Mouse (Mus musculus): ENCODE results near the gene Tpo.

The Tpo gene

DNA sequence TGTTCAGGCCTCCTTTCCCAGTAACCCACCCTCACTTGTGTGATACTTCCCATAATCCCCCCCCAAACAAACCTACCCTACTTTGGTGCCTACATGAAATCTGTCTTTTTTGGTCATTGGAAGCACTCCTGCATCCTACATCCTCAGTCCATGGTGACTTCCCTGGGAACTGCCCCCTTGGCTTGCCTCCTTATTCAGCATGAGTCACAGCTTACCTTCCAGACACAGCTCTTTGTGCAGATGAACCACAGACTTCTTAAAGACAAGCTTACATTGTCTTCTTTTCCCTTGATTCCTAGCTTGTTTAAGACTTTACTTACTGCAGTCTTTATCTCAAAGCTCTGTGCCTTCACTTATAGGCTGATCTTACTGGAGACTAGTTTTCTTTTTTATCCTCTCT is 112.0 kb downstream of the Tpo start:
- DNase-seq (ENCODE audit: low read depth, low spot score) = no peak

DNA sequence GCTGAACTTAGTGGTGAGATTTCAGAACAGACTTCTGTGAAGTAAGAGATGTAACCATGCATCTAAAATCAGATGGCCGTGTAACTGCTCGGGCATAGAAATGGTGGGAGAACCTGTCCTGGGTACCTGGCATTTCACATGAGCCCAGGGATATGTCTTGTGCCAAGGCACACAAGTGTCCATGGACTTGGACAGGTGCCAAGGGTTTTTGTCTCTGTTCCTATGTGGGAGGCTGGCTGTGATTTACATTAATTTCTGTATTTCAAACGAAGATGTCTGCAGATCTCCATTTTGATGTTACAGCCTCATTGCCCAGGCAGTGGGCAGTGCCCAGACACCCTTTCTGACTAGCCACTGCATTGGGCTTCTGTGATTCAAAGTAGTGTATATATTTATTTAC is 115.3 kb downstream of the Tpo start:
- no peak for DNase-seq (ENCODE audit: low read depth, low spot score)

DNA sequence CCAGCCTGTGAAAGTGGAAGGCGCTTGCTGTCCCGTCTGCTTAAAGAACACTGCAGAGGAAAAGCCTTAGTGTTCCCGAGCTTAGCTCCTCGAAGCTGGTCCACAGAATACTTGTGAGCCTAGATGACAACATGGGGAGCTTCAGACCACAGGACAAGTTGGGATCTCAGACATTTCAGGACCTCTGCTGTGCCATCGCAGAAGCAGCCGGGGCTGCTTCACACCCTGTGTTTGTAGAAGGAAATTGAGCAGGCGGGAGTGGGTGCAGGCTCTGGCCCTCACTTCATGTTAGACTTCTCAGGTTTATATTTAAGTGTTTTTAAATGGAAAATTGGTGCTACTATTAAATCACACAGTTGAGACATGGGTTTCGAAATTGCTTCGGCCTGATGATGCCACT is 116.9 kb downstream of the Tpo start:
- DNase-seq (ENCODE audit: low read depth, low spot score) = no peak

DNA sequence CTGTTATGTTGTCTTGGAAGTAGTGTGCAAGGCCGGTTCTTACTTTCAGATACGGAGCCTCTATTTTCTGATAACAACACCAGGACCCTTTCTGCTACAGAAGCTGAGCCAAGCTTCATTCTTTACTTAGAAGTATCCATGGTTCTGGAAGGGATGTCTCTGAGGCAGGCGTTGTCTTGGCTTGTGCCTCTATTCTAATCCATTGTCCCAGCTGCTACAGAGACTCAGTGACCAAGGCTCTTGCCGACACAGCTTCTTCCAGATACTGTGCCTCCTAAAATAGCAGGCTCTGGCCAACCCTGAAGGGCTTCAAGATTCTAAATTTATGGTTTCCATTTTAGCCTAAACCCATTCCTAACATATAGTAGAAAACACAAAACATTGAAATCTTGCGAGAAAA is 123.7 kb downstream of the Tpo start:
- DNase-seq (ENCODE audit: low read depth, low spot score) = no peak

DNA sequence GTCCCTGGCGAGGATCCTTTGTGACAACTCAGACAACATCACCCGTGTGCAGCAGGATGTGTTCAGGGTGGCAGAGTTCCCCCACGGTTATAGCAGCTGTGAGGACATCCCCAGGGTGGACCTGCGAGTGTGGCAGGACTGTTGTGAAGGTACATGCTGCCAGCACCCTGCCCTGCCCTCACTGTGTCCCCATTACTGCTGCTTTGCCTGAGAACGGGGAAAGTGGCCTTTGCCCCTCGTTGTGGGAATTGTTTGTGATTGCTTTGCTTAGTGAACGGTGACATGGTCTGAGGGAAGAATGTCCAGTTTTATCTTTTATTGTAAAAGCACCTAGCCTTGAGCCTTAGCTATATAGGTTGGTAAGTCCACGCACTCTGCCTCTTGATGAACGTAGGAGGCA is 125.8 kb downstream of the Tpo start:
- no peak for DNase-seq (ENCODE audit: low read depth, low spot score)
